Mouse (Mus musculus) CH12.LX (cell line): ENCODE results near the gene D1Pas1. TPM values are rescaled to one million over a fixed set of nuclear protein-coding genes. Genes with fewer than 3 reads are reported as not detected.

Source experiments
- DNase-seq: peaks from one replicate; pipeline ENCODE4 v3.0.0-alpha.2; 2013; ENCODE audit errors: extremely low read depth
- H3K27ac ChIP-seq: 2 replicates; pipeline ENCODE4 v1.5.1; 2012; ENCODE audit warnings: low read depth, mild to moderate bottlenecking, control low read depth, moderate library complexity; ENCODE audit not compliant: insufficient read depth
- H3K27me3 ChIP-seq: replicated peaks from 2 replicates; pipeline ENCODE3; 2012; ENCODE audit warnings: inconsistent platforms
- H3K36me3 ChIP-seq, 2 experiments: replicated peaks in 1 of 2; 2 replicates each; pipeline versions ENCODE3 to v1.6.1; 2012; ENCODE audit warnings: inconsistent platforms in 1 of 2, low read length in 1 of 2, mild to moderate bottlenecking in 1 of 2, mixed read lengths in 1 of 2, moderate library complexity in 1 of 2; ENCODE audit not compliant: control insufficient read depth in 1 of 2, insufficient read depth in 1 of 2
- H3K4me1 ChIP-seq, 2 experiments: 2 replicates each; pipeline ENCODE4 v1.6.1; 2012; ENCODE audit warnings: inconsistent platforms in 1 of 2, moderate library complexity in 1 of 2; ENCODE audit not compliant: insufficient read depth in 2 of 2, control insufficient read depth in 1 of 2
- H3K4me2 ChIP-seq: 2 replicates; pipeline ENCODE4 v1.6.1; 2012; ENCODE audit warnings: low read depth, mild to moderate bottlenecking, control low read depth; ENCODE audit not compliant: poor library complexity, insufficient read depth, severe bottlenecking
- H3K4me3 ChIP-seq, 3 experiments: fragments of 150-350 bp in 1 of 3; sonication (generic) in 1 of 3; replicated peaks in 1 of 3; 2 replicates each; pipeline versions ENCODE3 to v1.5.1; 2011 to 2012; ENCODE audit warnings: low read depth in 2 of 3, low read length in 2 of 3, mild to moderate bottlenecking in 2 of 3, moderate library complexity in 2 of 3, control low read depth in 1 of 3, improper control_type of control experiment in 1 of 3, inconsistent platforms in 1 of 3, mixed read lengths in 1 of 3; ENCODE audit not compliant: poor library complexity in 1 of 3
- H3K79me2 ChIP-seq: replicated peaks from 2 replicates; pipeline ENCODE4 v1.6.1; 2012; ENCODE audit warnings: mild to moderate bottlenecking, moderate library complexity; ENCODE audit not compliant: control insufficient read depth, poor library complexity, insufficient read depth, severe bottlenecking; ENCODE audit errors: extremely low read depth
- H3K9ac ChIP-seq: 2 replicates; pipeline ENCODE4 v1.6.1; 2012; ENCODE audit warnings: low read depth, mild to moderate bottlenecking, control low read depth, moderate library complexity; ENCODE audit not compliant: insufficient read depth
- H3K9me3 ChIP-seq: replicated peaks from 2 replicates; pipeline ENCODE3; 2012; ENCODE audit warnings: low read length, inconsistent platforms, mixed read lengths
- CHD1 ChIP-seq: IDR thresholded peaks from 2 replicates; pipeline ENCODE4 v1.6.1; 2012; ENCODE audit warnings: low read depth, low read length, improper control_type of control experiment, inconsistent platforms
- CHD2 ChIP-seq: IDR thresholded peaks from 2 replicates; pipeline ENCODE4 v1.6.1; 2011; ENCODE audit warnings: low read length, improper control_type of control experiment
- EP300 ChIP-seq: IDR thresholded peaks from 2 replicates; pipeline ENCODE4 v1.6.1; 2011; ENCODE audit warnings: low read length, improper control_type of control experiment
- ETS1 ChIP-seq: conservative IDR thresholded peaks from 2 replicates; pipeline ENCODE4 v1.6.1; 2012; ENCODE audit warnings: low read depth, mild to moderate bottlenecking, inconsistent platforms, low read length, improper control_type of control experiment, moderate library complexity
- HCFC1 ChIP-seq: IDR thresholded peaks from 2 replicates; pipeline ENCODE4 v1.6.1; 2012; ENCODE audit warnings: low read depth, mild to moderate bottlenecking, inconsistent platforms, low read length, improper control_type of control experiment
- IRF4 ChIP-seq: IDR thresholded peaks from 2 replicates; pipeline ENCODE4 v1.6.1; 2014; ENCODE audit warnings: low read depth, mild to moderate bottlenecking, inconsistent platforms, low read length, improper control_type of control experiment
- JUN ChIP-seq: IDR thresholded peaks from 2 replicates; pipeline ENCODE4 v1.6.1; 2011; ENCODE audit warnings: low read depth, mild to moderate bottlenecking, low read length, improper control_type of control experiment, moderate library complexity; ENCODE audit not compliant: insufficient read depth
- MAX ChIP-seq: IDR thresholded peaks from 2 replicates; pipeline ENCODE4 v1.6.1; 2011; ENCODE audit warnings: low read length, improper control_type of control experiment
- MAZ ChIP-seq: IDR thresholded peaks from 2 replicates; pipeline ENCODE4 v1.6.1; 2012; ENCODE audit warnings: low read depth, mild to moderate bottlenecking, inconsistent platforms, low read length, improper control_type of control experiment, moderate library complexity
- MXI1 ChIP-seq: IDR thresholded peaks from 2 replicates; pipeline ENCODE4 v1.6.1; 2011; ENCODE audit warnings: mild to moderate bottlenecking, low read depth, low read length, improper control_type of control experiment
- NRF1 ChIP-seq: IDR thresholded peaks from 2 replicates; pipeline ENCODE4 v1.6.1; 2014; ENCODE audit warnings: low read depth, mild to moderate bottlenecking, inconsistent platforms, low read length, improper control_type of control experiment, moderate library complexity
- PAX5 ChIP-seq: IDR thresholded peaks from 2 replicates; pipeline ENCODE4 v1.6.1; 2012; ENCODE audit warnings: low read length, inconsistent platforms, mixed read lengths
- POLR2A ChIP-seq: IDR thresholded peaks from 2 replicates; pipeline ENCODE4 v1.6.1; 2011; ENCODE audit warnings: low read depth, mild to moderate bottlenecking, improper control_type of control experiment, low read length
- POLR2AphosphoS2 ChIP-seq: IDR thresholded peaks from 2 replicates; pipeline ENCODE4 v1.6.1; 2011; ENCODE audit warnings: low read depth, low read length, improper control_type of control experiment
- RCOR1 ChIP-seq: conservative IDR thresholded peaks from 2 replicates; pipeline ENCODE4 v1.6.1; 2012; ENCODE audit warnings: low read depth, mild to moderate bottlenecking, inconsistent platforms, low read length, improper control_type of control experiment
- SIN3A ChIP-seq: IDR thresholded peaks from 2 replicates; pipeline ENCODE4 v1.6.1; 2012; ENCODE audit warnings: low read length, improper control_type of control experiment, inconsistent platforms
- SMC3 ChIP-seq: IDR thresholded peaks from 2 replicates; pipeline ENCODE4 v1.6.1; 2011; ENCODE audit warnings: low read depth, low read length, improper control_type of control experiment
- TCF12 ChIP-seq: IDR thresholded peaks from 2 replicates; pipeline ENCODE4 v1.6.1; 2014; ENCODE audit warnings: low read depth, mild to moderate bottlenecking, inconsistent platforms, low read length, improper control_type of control experiment
- USF1 ChIP-seq: IDR thresholded peaks from 2 replicates; pipeline ENCODE4 v1.6.1; 2014; ENCODE audit warnings: low read depth, mild to moderate bottlenecking, inconsistent platforms, low read length, improper control_type of control experiment
- ZKSCAN1 ChIP-seq: IDR thresholded peaks from 2 replicates; pipeline ENCODE4 v1.6.1; 2012; ENCODE audit warnings: low read depth, inconsistent platforms, low read length, improper control_type of control experiment, borderline replicate concordance
- dilution Hi-C: fragments of 300-500 bp; cut with MboI; formaldehyde crosslinking; loops from 2 replicates; pipeline ENCODE4 v1.14.3; 2020; ENCODE audit warnings: low sequenced_read_pairs; ENCODE audit not compliant: extremely low pct_unique_long_range_greater_than_20kb, extremely low pct_ligation_motif_present
- in situ Hi-C: fragments of 300-500 bp; cut with MboI; formaldehyde crosslinking; loops from 3 replicates; pipeline ENCODE4 v1.14.3; 2019; ENCODE audit warnings: low sequenced_read_pairs, low pct_ligation_motif_present, low pct_unique_long_range_greater_than_20kb, mixed read lengths
- polyA plus RNA-seq: library from polyadenylated mRNA; unstranded; fragments of >175 nt; gene quantifications from 2 replicates; pipeline ENCODE4 v1.2.1, GENCODE M21; 2012; ENCODE audit warnings: low read depth; ENCODE audit not compliant: insufficient read length
- total RNA-seq, 2 experiments: library from RNA; depleted of rRNA; stranded (reverse); fragments of 300-350 nt in 1 of 2; fragments of >200 nt in 1 of 2; gene quantifications; 2 replicates each; pipeline ENCODE4 v1.2.3; 2012 to 2014

D1Pas1 gene
- total and polyA plus RNA-seq, 3 experiments = not detected

- no peak for TF ChIP-seq SIN3A
- no peak for TF ChIP-seq USF1
- no peak for TF ChIP-seq JUN
- no peak for TF ChIP-seq MAZ
- H3K4me1 ChIP-seq = peaks cover 1 to 12% of the 10 kb centered on the region in 2 experiments; a peak in 3 of 4 replicates
- no peaks in the 10 kb centered on the region for H3K36me3 ChIP-seq
- dilution Hi-C loops (no loop called here), in situ Hi-C loops (no loop called here)
- H3K27ac ChIP-seq = no peak overlapping the region
- H3K27me3 ChIP-seq = no peaks in the 10 kb centered on the region
- H3K9me3 ChIP-seq = peaks cover 17% of the 10 kb centered on the region
- H3K9ac ChIP-seq = no peak overlapping the region
- H3K79me2 ChIP-seq = no peaks in the 10 kb centered on the region
- no peak overlapping the region for H3K4me2 ChIP-seq
- no peak overlapping the region for H3K4me3 ChIP-seq
- DNase-seq = no peak
Observed at GRCm38 (mm10) chr1:186997596-186998304, 30.5 kb downstream of the D1Pas1 start.

DNA sequence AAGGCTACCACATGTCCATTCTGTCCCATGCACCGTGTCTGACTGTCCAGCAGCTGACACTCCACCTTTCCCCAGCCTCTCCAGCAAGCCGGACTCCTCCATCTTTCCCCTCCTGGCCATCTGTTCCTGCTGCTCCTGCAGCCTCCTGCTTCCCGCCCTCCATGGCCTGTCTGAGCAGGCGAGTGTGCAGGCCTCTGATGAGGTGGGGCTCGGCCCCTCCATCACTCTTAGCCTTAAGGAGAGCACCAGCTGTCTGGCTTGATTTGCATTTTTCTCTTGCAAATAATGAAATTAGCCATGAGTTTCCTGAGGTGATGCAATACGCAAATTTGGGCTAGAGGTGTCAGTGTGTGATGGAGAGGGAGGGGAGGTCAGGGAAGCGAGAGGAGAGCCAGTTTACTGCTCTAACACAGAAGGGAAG lies 36.2 kb downstream of the D1Pas1 start:
- TF ChIP-seq TCF12 = peak; percentile 31; the same call in 1 of the 2 replicates
- peak; percentile 87 for TF ChIP-seq ETS1
- TF ChIP-seq JUN = peak; percentile 47; the same call in 1 of the 2 replicates
- peak; percentile 50 for TF ChIP-seq EP300
- TF ChIP-seq CHD1 = no peak
- no peak for TF ChIP-seq PAX5
- peak; percentile 26; the same call in 1 of the 2 replicates for TF ChIP-seq IRF4
- no peak for TF ChIP-seq MXI1
- TF ChIP-seq, all 38 proteins: peak for 5
- Histone ChIP-seq H3K36me3 (no peaks in the 10 kb centered on the region), H3K9me3 (peaks cover 17% of the 10 kb centered on the region), H3K4me1 (peaks cover 6 to 45% of the 10 kb centered on the region in 2 experiments), H3K27me3 (no peaks in the 10 kb centered on the region), H3K27ac (no peak overlapping the region), H3K4me2 (no peak overlapping the region), H3K4me3 (no peak overlapping the region), H3K9ac (no peak overlapping the region), H3K79me2 (no peaks in the 10 kb centered on the region)
- DNase-seq = peak; percentile 87
- dilution Hi-C loops = no loop called here
- in situ Hi-C loops = no loop called here

- Histone ChIP-seq H3K9ac (no peak overlapping the region), H3K4me2 (no peak overlapping the region), H3K4me1 (peaks cover 6 to 45% of the 10 kb centered on the region in 2 experiments), H3K79me2 (no peaks in the 10 kb centered on the region), H3K27ac (no peak overlapping the region), H3K4me3 (no peak overlapping the region), H3K36me3 (no peaks in the 10 kb centered on the region), H3K9me3 (peaks cover 17% of the 10 kb centered on the region), H3K27me3 (no peaks in the 10 kb centered on the region)
- dilution Hi-C loops (no loop called here), in situ Hi-C loops (no loop called here)
- DNase-seq = no peak
- TF ChIP-seq SMC3 = no peak
- no peak for TF ChIP-seq ZKSCAN1
- TF ChIP-seq CHD2 = no peak
- TF ChIP-seq TCF12 = no peak
- no peak for TF ChIP-seq HCFC1
- TF ChIP-seq EP300 = no peak
- no peak for TF ChIP-seq POLR2AphosphoS2
- no peak for TF ChIP-seq NRF1
- no peak for TF ChIP-seq POLR2A
- no peak for TF ChIP-seq RCOR1
- TF ChIP-seq MAX = no peak
Observed at GRCm38 (mm10) chr1:187004306-187004705, 37.1 kb downstream of the D1Pas1 start.
